Mouse (Mus musculus) embryonic fibroblast, embryonic 13.5 days (primary cell): Measurements from ENCODE around the gene Ccdc63. TPM values are rescaled to one million over a fixed set of nuclear protein-coding genes. Genes with fewer than 3 reads are reported as not detected.
"Not testable (repeated sequence)": the region's sequence is repeated elsewhere in the genome, so short reads cannot be mapped to it uniquely, and the experiment has no call there.

Experiments used
- H3K27ac ChIP-seq: 2 replicates; pipeline ENCODE4 v1.5.1; 2012; ENCODE audit warnings: low read length, control low read depth, inconsistent platforms; ENCODE audit not compliant: insufficient read depth
- H3K4me1 ChIP-seq: 2 replicates; pipeline ENCODE4 v1.6.1; 2011; ENCODE audit warnings: low read length; ENCODE audit not compliant: control insufficient read depth, insufficient read depth
- H3K4me3 ChIP-seq: 2 replicates; pipeline ENCODE4 v1.5.1; 2011; ENCODE audit warnings: mild to moderate bottlenecking, control low read depth, low read length; ENCODE audit not compliant: insufficient read depth
- CTCF ChIP-seq: IDR thresholded peaks from 2 replicates; pipeline ENCODE4 v1.5.1; 2011; ENCODE audit warnings: mild to moderate bottlenecking, control low read depth, low read length, moderate library complexity, borderline replicate concordance; ENCODE audit not compliant: insufficient read depth
- POLR2A ChIP-seq: IDR thresholded peaks from 2 replicates; pipeline ENCODE4 v1.6.1; 2011; ENCODE audit warnings: low read depth, mild to moderate bottlenecking, control low read depth, low read length, moderate library complexity
- polyA plus RNA-seq: library from polyadenylated mRNA; stranded (reverse); fragments of >200 nt; gene quantifications from 2 replicates; pipeline ENCODE4 v1.2.4, GENCODE M21; 2011; ENCODE audit warnings: low read depth; ENCODE audit not compliant: missing spikeins, insufficient read length

Ccdc63 gene
- polyA plus RNA-seq, 1 experiment: not detected

- no peak for TF ChIP-seq POLR2A
- no peak for TF ChIP-seq CTCF
- Histone ChIP-seq H3K4me3 (no peak overlapping the region), H3K4me1 (0 out of 2 replicates have a peak, but pooled peaks cover 5% of the 10 kb centered on the region)
These were observed 8.6 kb upstream of the Ccdc63 start for GRCm38 (mm10) chr5:122149259-122149658.

DNA sequence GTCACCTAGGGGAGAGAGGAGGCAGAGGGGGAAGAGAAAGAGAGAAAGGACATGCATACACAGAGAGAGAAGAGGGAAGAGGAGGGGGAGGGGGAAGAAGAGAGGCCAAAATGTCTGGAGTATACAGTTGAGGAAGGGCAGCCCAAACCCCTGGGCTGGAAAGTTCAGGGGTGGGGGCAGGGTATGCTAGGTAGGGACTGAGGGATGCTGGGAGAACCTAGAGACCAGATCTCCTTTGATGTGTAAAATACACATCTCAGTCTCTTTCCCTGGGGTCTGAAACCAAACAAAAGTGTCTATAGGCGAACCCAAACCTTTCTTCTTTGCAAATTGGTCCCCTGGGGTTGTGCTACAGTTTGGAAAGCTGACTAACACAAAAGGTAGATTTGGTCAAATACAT is 7.5 kb upstream of the Ccdc63 start:
- H3K4me3 ChIP-seq: no peak overlapping the region
- no peak overlapping the region for H3K27ac ChIP-seq
- TF ChIP-seq CTCF: no peak
- no peak for TF ChIP-seq POLR2A
- 0 out of 2 replicates have a peak, but pooled peaks cover 5% of the 10 kb centered on the region for H3K4me1 ChIP-seq

More at GRCm38 (mm10) chr5:122149259-122149658, 8.6 kb upstream of the Ccdc63 start:
- H3K27ac ChIP-seq: no peak overlapping the region

DNA sequence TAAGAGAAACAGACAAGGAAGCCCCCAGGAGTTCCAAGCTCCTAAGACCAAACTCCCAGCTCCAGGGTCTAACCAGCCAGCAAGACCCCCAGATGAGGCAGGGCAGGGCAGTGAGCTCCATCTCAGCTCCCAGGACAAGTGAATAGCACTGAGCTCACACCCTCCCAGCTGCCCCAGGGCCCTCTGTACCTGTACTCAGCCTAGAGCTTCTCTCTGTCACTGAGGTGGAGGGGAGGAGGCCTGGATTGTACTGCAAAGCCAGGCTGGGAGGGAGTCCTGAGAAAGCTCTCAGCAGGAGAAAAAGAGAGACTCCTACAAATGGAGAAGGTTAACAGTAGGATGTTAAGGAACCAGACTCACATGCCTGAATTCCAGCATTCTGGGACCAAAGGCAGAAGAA is 6.0 kb upstream of the Ccdc63 start:
- Histone ChIP-seq H3K4me1 (0 out of 2 replicates have a peak, but pooled peaks cover 5% of the 10 kb centered on the region), H3K4me3 (no peak overlapping the region), H3K27ac (peak overlapping the region; percentile 67)
- TF ChIP-seq CTCF (no peak), POLR2A (no peak)

DNA sequence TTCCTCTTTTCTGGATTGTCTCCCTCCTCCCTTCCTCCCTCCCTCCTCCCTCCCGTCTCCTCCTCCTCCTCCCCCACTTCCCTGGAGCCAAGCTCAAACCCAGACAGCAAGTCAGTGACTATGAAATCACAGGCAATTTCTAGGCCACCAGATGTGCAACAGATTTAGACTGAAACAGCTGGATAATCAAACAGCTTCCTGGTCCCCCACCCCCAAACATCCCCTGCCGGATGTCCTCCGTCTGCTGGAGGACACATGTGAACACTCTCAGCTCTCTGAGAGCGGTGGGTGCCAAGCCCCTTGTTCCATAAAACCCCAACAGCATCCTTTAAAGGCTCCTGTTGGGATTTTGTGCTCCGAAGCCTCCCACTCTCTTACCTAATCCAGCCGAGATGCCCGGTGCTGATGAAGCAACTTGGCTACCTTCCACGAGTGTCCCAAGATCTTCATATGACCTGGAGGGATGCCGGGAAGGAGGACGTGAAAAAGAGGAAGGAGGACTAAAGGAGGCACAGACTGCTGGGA is 5.5 kb upstream of the Ccdc63 start:
- H3K4me3 ChIP-seq: no peak overlapping the region
- H3K4me1 ChIP-seq: 0 out of 2 replicates have a peak, but pooled peaks cover 5% of the 10 kb centered on the region
- peak overlapping the region; percentile 67 for H3K27ac ChIP-seq
- no peak for TF ChIP-seq CTCF
- no peak for TF ChIP-seq POLR2A

GRCm38 (mm10) chr5:122145381-122146055 is 4.9 kb upstream of the Ccdc63 start:
- Histone ChIP-seq H3K4me3 (no peak overlapping the region), H3K27ac (peak overlapping the region; percentile 81), H3K4me1 (0 out of 2 replicates have a peak, but pooled peaks cover 5% of the 10 kb centered on the region)
- peak; percentile 71 for TF ChIP-seq POLR2A
- no peak for TF ChIP-seq CTCF

GRCm38 (mm10) chr5:122144825-122145224 is 4.2 kb upstream of the Ccdc63 start:
- Histone ChIP-seq H3K4me3 (no peak overlapping the region), H3K4me1 (0 out of 2 replicates have a peak, but pooled peaks cover 5% of the 10 kb centered on the region), H3K27ac (peak overlapping the region; percentile 81; the same call in 1 of the 2 replicates)
- TF ChIP-seq CTCF (no peak), POLR2A (no peak)

GRCm38 (mm10) chr5:122143543-122143942 is 2.9 kb upstream of the Ccdc63 start:
- Histone ChIP-seq H3K27ac (no peak overlapping the region), H3K4me1 (0 out of 2 replicates have a peak, but pooled peaks cover 5% of the 10 kb centered on the region), H3K4me3 (no peak overlapping the region)
- TF ChIP-seq CTCF: no peak
- no peak for TF ChIP-seq POLR2A

DNA sequence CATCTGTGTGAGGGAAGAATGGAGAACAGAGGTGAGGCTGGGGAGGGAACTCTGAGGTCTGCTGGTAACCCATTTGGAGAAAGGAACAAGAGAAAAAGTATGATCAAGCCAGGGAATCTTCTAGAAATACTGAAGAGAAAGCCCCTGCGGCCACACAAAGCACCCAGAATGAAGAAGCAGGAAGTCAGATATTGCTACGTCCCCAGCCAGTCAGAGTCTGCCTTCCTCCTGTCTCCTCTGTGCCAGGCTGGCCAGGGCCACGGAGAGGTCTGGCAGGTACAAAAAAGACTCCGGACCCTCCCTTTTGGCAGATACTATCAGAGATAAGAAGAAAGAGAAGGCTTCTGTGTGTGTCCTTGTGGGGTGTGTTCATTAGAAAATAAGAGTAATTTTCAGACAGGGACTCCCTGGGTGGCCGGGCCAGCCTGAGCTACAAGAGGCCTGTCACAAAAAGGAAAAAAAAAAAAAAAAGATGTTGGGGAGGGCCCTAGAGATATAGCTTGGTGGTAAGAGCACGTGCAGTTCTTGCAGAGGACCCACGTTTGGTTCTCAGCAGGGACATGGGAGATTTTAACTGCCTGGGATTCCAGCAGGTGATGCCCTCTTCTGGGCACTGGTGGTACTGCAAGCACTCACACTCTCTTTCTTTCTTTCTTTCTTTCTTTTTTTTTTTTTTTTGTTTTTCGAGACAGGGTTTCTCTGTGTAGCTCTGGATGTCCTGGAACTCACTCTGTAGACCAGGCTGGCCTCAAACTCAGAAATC is 1.8 kb upstream of the Ccdc63 start:
- Histone ChIP-seq H3K27ac (no peak overlapping the region), H3K4me3 (no peak overlapping the region), H3K4me1 (0 out of 2 replicates have a peak, but pooled peaks cover 5% of the 10 kb centered on the region)
- TF ChIP-seq POLR2A: no peak
- peak; percentile 40; the same call in 1 of the 2 replicates for TF ChIP-seq CTCF

DNA sequence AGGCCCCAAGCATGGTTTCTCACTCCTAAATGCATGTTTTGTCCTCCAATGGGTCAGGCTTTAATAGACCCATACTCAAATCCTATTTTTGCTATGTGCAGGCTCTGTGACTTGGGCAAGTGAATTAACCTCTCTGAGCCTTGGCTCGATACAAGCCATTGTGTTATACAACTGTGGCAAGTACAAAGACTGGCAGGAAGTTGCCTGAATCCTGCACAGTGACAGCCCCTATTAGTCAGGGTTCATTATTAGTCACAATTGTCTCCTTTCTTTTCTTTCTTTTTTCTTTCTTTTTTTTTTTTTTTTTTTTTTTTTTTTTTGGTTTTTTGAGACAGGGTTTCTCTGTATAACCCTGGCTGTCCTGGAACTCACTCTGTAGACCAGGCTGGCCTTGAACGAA is 852 bp downstream of the Ccdc63 start:
- H3K27ac ChIP-seq, H3K4me1 ChIP-seq, H3K4me3 ChIP-seq: not testable (repeated sequence)

- Histone ChIP-seq H3K27ac (no peak overlapping the region), H3K4me1 (no peaks in the 10 kb centered on the region), H3K4me3 (no peak overlapping the region)
- no peak for TF ChIP-seq CTCF
- no peak for TF ChIP-seq POLR2A
These were observed 1.8 kb downstream of the Ccdc63 start for GRCm38 (mm10) chr5:122138856-122139255.
